Mouse (Mus musculus) kidney, postnatal 0 days (tissue): ENCODE results near the gene Mfrp. TPM values are rescaled to one million over a fixed set of nuclear protein-coding genes. Genes with fewer than 3 reads are reported as not detected.

Source experiments
- ATAC-seq: fragments of 200-750 bp; cut with Nextera tagmentation; replicated peaks from 2 replicates; pipeline ENCODE4 v1.8.0; 2017; ENCODE audit warnings: low read depth, moderate number of reproducible peaks, moderate TSS enrichment, moderate library complexity; ENCODE audit not compliant: low FRiP score
- DNase-seq: peaks from one replicate; pipeline ENCODE4 v3.0.0-alpha.2; 2016; ENCODE audit warnings: low spot score
- H3K27ac ChIP-seq: fragments of 300-500 bp; sonication (generic); 2 replicates; pipeline ENCODE4 v1.5.1; 2014; ENCODE audit warnings: mild to moderate bottlenecking
- H3K27me3 ChIP-seq: fragments of 300-500 bp; sonication (generic); 2 replicates; pipeline ENCODE4 v1.6.1; 2014; ENCODE audit warnings: low read length, mixed read lengths; ENCODE audit not compliant: insufficient read depth
- H3K36me3 ChIP-seq: fragments of 300-500 bp; sonication (generic); 2 replicates; pipeline ENCODE4 v1.6.1; 2014; ENCODE audit warnings: low read length, mixed read lengths; ENCODE audit not compliant: insufficient read depth
- H3K4me1 ChIP-seq: fragments of 300-500 bp; sonication (generic); replicated peaks from 2 replicates; pipeline ENCODE4 v1.6.1; 2014; ENCODE audit warnings: antibody characterized with exemption, low read length, mixed read lengths; ENCODE audit not compliant: insufficient read depth
- H3K4me2 ChIP-seq: fragments of 300-500 bp; sonication (generic); 2 replicates; pipeline ENCODE4 v1.6.1; 2014; ENCODE audit warnings: mild to moderate bottlenecking, low read length, moderate library complexity, mixed read lengths
- H3K4me3 ChIP-seq: fragments of 300-500 bp; sonication (generic); replicated peaks from 2 replicates; pipeline ENCODE4 v1.5.1; 2014; ENCODE audit warnings: low read depth, low read length
- H3K9ac ChIP-seq: fragments of 300-500 bp; sonication (generic); 2 replicates; pipeline ENCODE4 v1.6.1; 2014; ENCODE audit warnings: low read depth, low read length
- H3K9me3 ChIP-seq: fragments of 300-500 bp; sonication (generic); replicated peaks from 2 replicates; pipeline ENCODE4 v1.6.1; 2016; ENCODE audit warnings: low read length, inconsistent platforms, mixed read lengths
- CTCF ChIP-seq: IDR thresholded peaks from 2 replicates; pipeline ENCODE4 v1.5.1; 2016; ENCODE audit warnings: antibody characterized with exemption, low read depth, mild to moderate bottlenecking, moderate library complexity
- WGBS: fragments of 180-500 bp; shearing (Covaris S2); extraction: QIAGEN DNeasy Blood & Tissue Kit; methylation state at CpG from one replicate; pipeline ENCODE4 v1.1.7; 2014; 5-methylcytosine and 5-hydroxymethylcytosine counted together
- polyA plus RNA-seq: library from polyadenylated mRNA; unstranded; fragments of >200 nt; fragmentation: Nextera tagmentation; extraction: Ambion mirVana; gene quantifications from 2 replicates; pipeline ENCODE4 v1.2.1, GENCODE M21; 2015

Mfrp gene
- polyA plus RNA-seq, 1 experiment from 2014 or later: 0.16 TPM

DNA sequence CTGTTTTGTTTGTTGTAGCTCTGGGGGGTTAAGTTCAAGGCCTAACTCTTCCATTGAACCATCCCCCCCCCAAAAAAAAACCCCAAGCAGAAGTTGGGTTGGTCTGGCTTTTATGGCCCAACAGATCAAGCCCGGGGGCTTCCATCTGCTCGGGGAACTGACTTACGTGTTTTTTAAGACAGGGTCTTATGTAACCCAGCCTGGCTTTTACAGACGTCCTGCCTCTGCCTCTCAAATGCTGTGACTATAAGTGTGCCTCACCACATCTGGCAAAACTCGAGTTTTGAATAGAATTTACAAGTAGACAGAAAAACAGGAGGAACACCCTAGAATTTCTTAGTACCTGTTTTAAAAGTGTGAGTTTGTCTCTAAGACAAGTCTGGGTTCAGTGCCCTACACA is 19.9 kb upstream of the Mfrp start:
- Histone ChIP-seq H3K9me3 (no peaks in the 10 kb centered on the region), H3K27ac (0 out of 2 replicates have a peak overlapping the region, but pooled peaks have one; percentile 61), H3K36me3 (no peaks in the 10 kb centered on the region), H3K27me3 (no peaks in the 10 kb centered on the region), H3K4me1 (peaks cover 50% of the 10 kb centered on the region), H3K9ac (no peak overlapping the region), H3K4me3 (no peak overlapping the region), H3K4me2 (no peak overlapping the region)
- WGBS: 68% methylated on average over 5 of the region's 5 CpGs
- no peak for ATAC-seq
- DNase-seq: no peak
- no peak for TF ChIP-seq CTCF

DNA sequence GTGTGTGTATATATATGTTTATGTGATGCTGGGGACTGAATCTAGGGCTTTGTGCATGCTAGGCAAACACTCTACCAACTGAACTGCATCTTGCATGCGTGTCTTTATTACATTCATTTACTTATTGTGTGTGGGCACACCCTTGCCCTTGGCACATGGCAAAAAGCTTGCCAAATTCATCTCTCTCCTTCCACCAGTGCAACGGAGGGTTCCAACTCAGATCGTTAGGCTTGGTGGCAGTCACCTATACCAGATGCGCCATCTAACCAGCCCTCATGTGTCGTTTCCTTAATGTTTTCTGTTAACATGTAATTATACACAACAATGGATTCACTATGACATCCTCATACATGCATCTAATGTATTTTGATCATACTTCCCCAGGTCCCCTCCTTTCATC is 19.3 kb upstream of the Mfrp start:
- 92% methylated on average over 5 of the region's 5 CpGs for WGBS
- Histone ChIP-seq H3K4me2 (no peak overlapping the region), H3K4me3 (no peak overlapping the region), H3K36me3 (no peaks in the 10 kb centered on the region), H3K9me3 (no peaks in the 10 kb centered on the region), H3K27ac (peak overlapping the region; percentile 61; the same call in 1 of the 2 replicates), H3K4me1 (peaks cover 46% of the 10 kb centered on the region), H3K27me3 (no peaks in the 10 kb centered on the region), H3K9ac (no peak overlapping the region)
- DNase-seq: no peak
- no peak for TF ChIP-seq CTCF
- no peak for ATAC-seq

DNA sequence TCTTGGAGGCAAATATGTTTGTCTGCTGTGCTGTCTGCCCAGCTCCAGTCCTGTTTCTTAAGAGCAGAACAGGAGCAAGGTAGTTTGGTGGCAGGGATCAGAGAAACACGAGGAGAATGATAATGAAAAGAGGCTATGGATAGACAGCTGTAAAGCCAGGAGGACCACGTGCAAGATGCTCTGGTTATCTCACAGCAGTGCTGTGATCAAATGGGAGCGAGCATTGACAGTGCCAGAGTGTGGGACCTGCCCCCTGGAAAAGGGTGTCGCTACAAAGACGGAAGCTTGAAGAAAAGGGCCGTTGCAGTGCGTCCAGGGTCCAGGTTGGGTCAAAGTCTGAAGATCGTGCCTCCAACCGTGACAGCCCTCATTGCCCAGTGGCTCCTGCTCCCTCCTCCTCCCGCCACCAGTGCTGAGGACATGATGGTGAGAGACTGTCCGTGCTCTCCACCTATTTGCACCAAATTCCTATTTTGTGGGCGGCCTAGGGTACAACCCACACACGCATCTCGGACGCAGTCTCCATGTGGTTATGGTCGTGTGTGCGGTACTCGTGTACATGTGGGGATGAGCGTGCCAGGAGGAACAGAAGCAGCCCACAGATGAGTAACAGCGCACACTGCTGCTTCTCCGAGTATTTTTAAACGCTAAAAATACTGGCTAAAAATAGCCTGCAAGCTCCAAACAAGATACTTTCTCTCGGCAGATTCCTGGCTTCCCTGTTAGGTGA is 18.0 kb upstream of the Mfrp start:
- peak overlapping the region; percentile 54 for H3K4me3 ChIP-seq
- DNase-seq: no peak
- peak overlapping the region; percentile 79 for H3K4me2 ChIP-seq
- H3K9me3 ChIP-seq: no peaks in the 10 kb centered on the region
- TF ChIP-seq CTCF: no peak
- H3K27me3 ChIP-seq: no peaks in the 10 kb centered on the region
- no peaks in the 10 kb centered on the region for H3K36me3 ChIP-seq
- peak overlapping the region; percentile 65 for H3K9ac ChIP-seq
- peak overlapping the region; percentile 77 for H3K27ac ChIP-seq
- ATAC-seq: peak; percentile 15
- peaks cover 42% of the 10 kb centered on the region for H3K4me1 ChIP-seq
- WGBS: 11% methylated on average over 23 of the region's 23 CpGs

DNA sequence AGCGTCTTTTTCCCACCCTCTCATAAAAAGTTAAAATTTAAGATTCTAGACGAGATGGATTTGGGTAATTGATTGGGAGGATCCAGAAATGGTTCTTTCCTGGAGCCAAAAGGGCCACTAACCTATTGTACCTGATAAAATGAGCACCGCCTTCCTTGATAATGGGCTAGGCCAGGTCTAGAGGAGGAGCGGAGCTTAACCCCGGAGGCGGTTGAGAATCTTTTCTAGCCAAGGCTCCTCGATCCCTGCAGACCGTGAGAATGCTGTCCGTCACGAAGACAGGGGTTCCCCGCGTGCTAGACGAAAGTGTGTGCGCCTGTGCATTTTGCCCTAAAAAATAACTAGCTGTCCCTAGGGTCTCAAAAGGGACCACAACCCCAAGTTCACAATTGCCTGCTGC is 17.3 kb upstream of the Mfrp start:
- ATAC-seq (no peak), DNase-seq (no peak)
- no peaks in the 10 kb centered on the region for H3K9me3 ChIP-seq
- no peaks in the 10 kb centered on the region for H3K27me3 ChIP-seq
- H3K4me1 ChIP-seq: peaks cover 37% of the 10 kb centered on the region
- no peaks in the 10 kb centered on the region for H3K36me3 ChIP-seq
- H3K9ac ChIP-seq: peak overlapping the region; percentile 65
- WGBS: under 1% methylated on average over 14 of the region's 14 CpGs
- H3K4me2 ChIP-seq: peak overlapping the region; percentile 79
- no peak for TF ChIP-seq CTCF
- peak overlapping the region; percentile 77 for H3K27ac ChIP-seq
- peak overlapping the region; percentile 54 for H3K4me3 ChIP-seq

DNA sequence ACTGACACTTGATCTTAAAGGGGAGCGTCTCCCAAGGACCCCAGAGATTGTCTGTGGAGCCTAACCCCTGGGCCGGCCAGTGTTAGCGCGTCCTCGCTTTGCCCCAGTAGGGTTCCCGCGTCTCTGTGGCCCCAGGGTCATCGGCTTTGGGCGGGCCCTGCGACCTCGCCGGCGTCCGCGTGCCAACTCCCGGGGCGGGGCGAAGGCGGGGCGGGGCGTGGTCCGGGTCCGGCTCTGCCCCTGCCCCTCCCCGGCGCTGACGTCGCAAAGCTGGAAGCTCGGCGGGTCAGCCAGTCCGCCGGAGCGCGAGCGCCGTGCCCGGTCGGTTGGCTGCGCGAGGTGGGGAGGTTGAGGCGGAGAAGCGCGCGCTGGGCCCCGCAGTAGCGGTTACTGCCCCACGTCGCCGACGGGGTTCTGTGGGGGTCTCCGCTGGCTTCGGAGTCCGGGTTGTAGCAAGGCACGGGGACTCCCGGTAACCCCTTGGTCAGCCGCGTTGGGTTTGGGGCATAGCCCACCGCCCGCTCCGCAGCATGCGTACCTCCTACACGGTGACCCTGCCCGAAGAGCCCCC is 16.8 kb upstream of the Mfrp start:
- Histone ChIP-seq H3K9ac (peak overlapping the region; percentile 65), H3K9me3 (no peaks in the 10 kb centered on the region), H3K4me3 (peak overlapping the region; percentile 54), H3K36me3 (no peaks in the 10 kb centered on the region), H3K4me1 (peaks cover 32% of the 10 kb centered on the region), H3K4me2 (peak overlapping the region; percentile 79), H3K27ac (peak overlapping the region; percentile 77), H3K27me3 (no peaks in the 10 kb centered on the region)
- DNase-seq: peak; percentile 88
- no peak for TF ChIP-seq CTCF
- under 1% methylated on average over 61 of the region's 62 CpGs for WGBS
- peak; percentile 67 for ATAC-seq

DNA sequence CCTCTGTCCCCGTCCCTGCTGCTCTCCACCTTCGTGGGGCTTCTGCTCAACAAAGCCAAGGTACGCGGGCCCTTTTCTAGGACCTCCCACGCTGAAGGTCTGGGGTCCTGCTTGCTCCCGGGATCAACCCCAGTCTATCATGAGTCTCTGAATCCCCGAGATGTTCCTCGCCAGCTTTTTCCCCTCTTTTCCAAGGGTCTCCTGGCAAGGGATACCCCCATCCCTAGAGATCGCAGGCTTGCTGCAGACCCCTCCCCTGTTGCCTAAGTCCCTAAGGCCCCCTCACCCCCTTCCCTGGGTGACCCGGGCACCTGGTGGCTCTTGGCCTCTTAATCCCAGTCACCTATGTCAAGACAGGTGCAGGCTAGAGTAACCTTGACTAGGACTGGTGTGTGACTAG is 16.3 kb upstream of the Mfrp start:
- peak overlapping the region; percentile 77 for H3K27ac ChIP-seq
- no peak for TF ChIP-seq CTCF
- no peaks in the 10 kb centered on the region for H3K36me3 ChIP-seq
- H3K9ac ChIP-seq: peak overlapping the region; percentile 65
- DNase-seq: no peak
- H3K27me3 ChIP-seq: no peaks in the 10 kb centered on the region
- peak overlapping the region; percentile 79 for H3K4me2 ChIP-seq
- H3K4me1 ChIP-seq: peaks cover 31% of the 10 kb centered on the region
- no peak for ATAC-seq
- no peaks in the 10 kb centered on the region for H3K9me3 ChIP-seq
- 4% methylated on average over 10 of the region's 10 CpGs for WGBS
- H3K4me3 ChIP-seq: peak overlapping the region; percentile 54
